Mouse (Mus musculus): ENCODE results near the gene Rab19. TPM values are rescaled to one million over a fixed set of nuclear protein-coding genes. Genes with fewer than 3 reads are reported as not detected.
"Not testable (repeated sequence)": the region's sequence is repeated elsewhere in the genome, so short reads cannot be mapped to it uniquely, and the experiment has no call there.

Gene Rab19
- polyA plus RNA-seq, 1 experiment from 2014 or later, result 0.37 TPM

GRCm38 (mm10) chr6:39430722-39431121, 49.7 kb downstream of the Rab19 start:
- Histone ChIP-seq H3K4me3 (replicated peaks) (no peak overlapping the region), H3K36me3 (replicated peaks) (no peaks in the 10 kb centered on the region), H3K27me3 (no peaks in the 10 kb centered on the region), H3K9me3 (replicated peaks) (no peaks in the 10 kb centered on the region), H3K9ac (no peak overlapping the region; the same call in 1 of the 2 replicates), H3K4me2 (no peak overlapping the region), H3K27ac (replicated peaks) (peak overlapping the region; percentile 93), H3K4me1 (replicated peaks) (peaks cover 77% of the 10 kb centered on the region)
- WGBS (ENCODE audit: insufficient replicate concordance), result 61% methylated on average over 11 of the region's 11 CpGs
- no peak for ATAC-seq (ENCODE audit: insufficient read depth)

- H3K27me3 ChIP-seq, result no peaks in the 10 kb centered on the region
- H3K27ac ChIP-seq (replicated peaks), result peak overlapping the region; percentile 51
- H3K4me1 ChIP-seq (replicated peaks), result peaks cover 65% of the 10 kb centered on the region
- WGBS (ENCODE audit: insufficient replicate concordance), result 86% methylated on average over 4 of the region's 4 CpGs
- no peak overlapping the region for H3K4me2 ChIP-seq
- H3K9ac ChIP-seq, result no peak overlapping the region
- H3K36me3 ChIP-seq (replicated peaks), result no peaks in the 10 kb centered on the region
- H3K9me3 ChIP-seq (replicated peaks), result no peaks in the 10 kb centered on the region
- no peak for ATAC-seq (ENCODE audit: insufficient read depth)
- no peak overlapping the region for H3K4me3 ChIP-seq (replicated peaks)
Measured at GRCm38 (mm10) chr6:39433174-39433573, 52.2 kb downstream of the Rab19 start.

GRCm38 (mm10) chr6:39433701-39434100, 52.7 kb downstream of the Rab19 start:
- Histone ChIP-seq H3K27ac (replicated peaks) (peak overlapping the region; percentile 51), H3K9me3 (replicated peaks) (no peaks in the 10 kb centered on the region), H3K36me3 (replicated peaks) (no peaks in the 10 kb centered on the region), H3K4me3 (replicated peaks) (no peak overlapping the region), H3K9ac (no peak overlapping the region), H3K4me1 (replicated peaks) (peaks cover 60% of the 10 kb centered on the region), H3K27me3 (0 out of 2 replicates have a peak, but pooled peaks cover under 1% of the 10 kb centered on the region), H3K4me2 (no peak overlapping the region)
- ATAC-seq (ENCODE audit: insufficient read depth), result no peak

- peak; percentile 60 for ATAC-seq (ENCODE audit: insufficient read depth)
Measured at GRCm38 (mm10) chr6:39434111-39434885, 53.3 kb downstream of the Rab19 start.

GRCm38 (mm10) chr6:39434886-39435492, 54.0 kb downstream of the Rab19 start:
- no peak overlapping the region for H3K4me2 ChIP-seq
- no peaks in the 10 kb centered on the region for H3K36me3 ChIP-seq (replicated peaks)
- H3K4me3 ChIP-seq (replicated peaks), result no peak overlapping the region
- no peak overlapping the region for H3K9ac ChIP-seq
- H3K27ac ChIP-seq (replicated peaks), result peak overlapping the region; percentile 51
- 0 out of 2 replicates have a peak, but pooled peaks cover 3% of the 10 kb centered on the region for H3K27me3 ChIP-seq
- WGBS (ENCODE audit: insufficient replicate concordance), result 65% methylated on average over 2 of the region's 2 CpGs
- no peak for ATAC-seq (ENCODE audit: insufficient read depth)
- H3K9me3 ChIP-seq (replicated peaks), result no peaks in the 10 kb centered on the region
- peaks cover 48% of the 10 kb centered on the region for H3K4me1 ChIP-seq (replicated peaks)

More at GRCm38 (mm10) chr6:39434111-39434885, 53.3 kb downstream of the Rab19 start:
- peak overlapping the region; percentile 8; the same call in 1 of the 2 replicates for H3K4me2 ChIP-seq
- WGBS (ENCODE audit: insufficient replicate concordance), result 16% methylated on average over 2 of the region's 2 CpGs
- H3K4me3 ChIP-seq (replicated peaks), result no peak overlapping the region
- H3K9ac ChIP-seq, result no peak overlapping the region
- H3K27me3 ChIP-seq, result 0 out of 2 replicates have a peak, but pooled peaks cover 3% of the 10 kb centered on the region
- peaks cover 54% of the 10 kb centered on the region for H3K4me1 ChIP-seq (replicated peaks)
- H3K36me3 ChIP-seq (replicated peaks), result no peaks in the 10 kb centered on the region
- no peaks in the 10 kb centered on the region for H3K9me3 ChIP-seq (replicated peaks)
- H3K27ac ChIP-seq (replicated peaks), result peak overlapping the region; percentile 51

GRCm38 (mm10) chr6:39435875-39436274, 54.9 kb downstream of the Rab19 start:
- H3K27me3 ChIP-seq, result 0 out of 2 replicates have a peak, but pooled peaks cover 3% of the 10 kb centered on the region
- H3K36me3 ChIP-seq (replicated peaks), result no peaks in the 10 kb centered on the region
- peak; percentile 67 for ATAC-seq (ENCODE audit: insufficient read depth)
- 44% methylated on average over 5 of the region's 5 CpGs for WGBS (ENCODE audit: insufficient replicate concordance)
- no peak overlapping the region for H3K4me2 ChIP-seq
- H3K9ac ChIP-seq, result peak overlapping the region; percentile 13; the same call in 1 of the 2 replicates
- H3K9me3 ChIP-seq (replicated peaks), result no peaks in the 10 kb centered on the region
- H3K27ac ChIP-seq (replicated peaks), result peak overlapping the region; percentile 51
- H3K4me1 ChIP-seq (replicated peaks), result peaks cover 39% of the 10 kb centered on the region
- H3K4me3 ChIP-seq (replicated peaks), result no peak overlapping the region

GRCm38 (mm10) chr6:39437519-39437918, 56.5 kb downstream of the Rab19 start:
- not testable (repeated sequence) for H3K27ac ChIP-seq (replicated peaks); H3K27me3 ChIP-seq; H3K9me3 ChIP-seq (replicated peaks); H3K36me3 ChIP-seq (replicated peaks); H3K4me2 ChIP-seq; H3K9ac ChIP-seq; ATAC-seq (ENCODE audit: insufficient read depth); H3K4me3 ChIP-seq (replicated peaks)
- 81% methylated on average over 6 of the region's 6 CpGs for WGBS (ENCODE audit: insufficient replicate concordance)
- H3K4me1 ChIP-seq (replicated peaks), result peaks cover 37% of the 10 kb centered on the region

Other genes starting within 250 kb of the Rab19 start
- gene Kdm7a, start 174.4 kb upstream of the Rab19 start, polyA plus RNA-seq (2015; fragmentation: Nextera tagmentation; extraction: Ambion mirVana), result 12.1 and 12.5 TPM in 2 replicates
- 9.1 and 9.3 TPM in 2 replicates for gene Slc37a3, start 3.5 kb upstream of the Rab19 start, polyA plus RNA-seq (2015; fragmentation: Nextera tagmentation; extraction: Ambion mirVana)
- 229 and 259 TPM in 2 replicates for gene Mkrn1, start 39.3 kb downstream of the Rab19 start, polyA plus RNA-seq (2015; fragmentation: Nextera tagmentation; extraction: Ambion mirVana)
- gene Dennd2a, start 176.7 kb downstream of the Rab19 start, polyA plus RNA-seq (2015; fragmentation: Nextera tagmentation; extraction: Ambion mirVana), result 1.5 TPM in 2 replicates
- gene Adck2, start 192.7 kb downstream of the Rab19 start, polyA plus RNA-seq (2015; fragmentation: Nextera tagmentation; extraction: Ambion mirVana), result 9.7 and 10.9 TPM in 2 replicates
- 2.5 and 2.7 TPM in 2 replicates for gene Gm42420, start 204.6 kb downstream of the Rab19 start, polyA plus RNA-seq (2015; fragmentation: Nextera tagmentation; extraction: Ambion mirVana)
- 172 and 203 TPM in 2 replicates for gene Ndufb2, start 211.4 kb downstream of the Rab19 start, polyA plus RNA-seq (2015; fragmentation: Nextera tagmentation; extraction: Ambion mirVana)

Measured in liver, embryonic 15.5 days (tissue).